Mouse (Mus musculus) adrenal gland, postnatal 14 days (tissue): Measurements from ENCODE around the gene Camkmt. TPM values are rescaled to one million over a fixed set of nuclear protein-coding genes. Genes with fewer than 3 reads are reported as not detected.
A peak's percentile ranks its signal among the peaks of the same experiment; 100 is the strongest.

Source experiments
- DNase-seq: peaks from one replicate; pipeline ENCODE4 v3.0.0; 2021; ENCODE audit warnings: mixed read lengths
- total RNA-seq: library from RNA; stranded (reverse); gene quantifications from 2 replicates; pipeline ENCODE4 v1.2.3, GENCODE M21; 2021

The Camkmt gene
- total RNA-seq, 1 experiment from 2014 or later, result 4.8 TPM

DNA sequence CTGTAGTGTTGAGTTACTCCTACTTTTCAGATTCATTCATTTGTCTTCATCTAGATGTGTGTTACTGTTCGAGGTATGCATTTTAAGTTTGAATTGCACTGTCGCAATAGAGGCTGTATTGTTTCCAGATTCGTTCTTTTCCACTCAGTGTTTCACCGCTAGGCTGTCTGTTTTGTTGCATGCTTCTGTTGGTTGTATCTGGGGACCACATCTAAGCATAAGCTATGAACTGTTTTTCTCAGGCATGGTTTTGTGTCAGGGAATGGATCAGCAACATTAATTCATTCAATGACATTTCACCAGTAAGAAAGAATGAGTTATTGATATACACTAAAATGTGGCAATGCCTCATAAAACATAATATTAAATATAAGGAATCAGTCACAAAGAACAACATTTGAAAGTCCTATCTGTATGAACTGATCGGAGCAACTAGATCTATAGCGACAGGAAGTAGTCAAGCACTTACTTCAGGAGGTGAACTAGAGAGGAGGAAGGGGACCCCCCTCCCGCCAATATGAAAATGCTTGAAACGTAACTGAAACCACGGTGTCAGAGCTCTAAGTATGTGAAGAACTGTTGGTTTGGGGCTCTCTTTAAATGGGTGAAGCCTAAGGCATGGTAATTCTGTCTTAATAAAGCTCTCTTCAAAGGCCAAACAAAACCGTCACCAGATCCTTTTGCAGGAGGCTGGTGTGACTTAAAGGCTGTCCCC is 80.3 kb downstream of the Camkmt start:
- DNase-seq, result no peak

DNA sequence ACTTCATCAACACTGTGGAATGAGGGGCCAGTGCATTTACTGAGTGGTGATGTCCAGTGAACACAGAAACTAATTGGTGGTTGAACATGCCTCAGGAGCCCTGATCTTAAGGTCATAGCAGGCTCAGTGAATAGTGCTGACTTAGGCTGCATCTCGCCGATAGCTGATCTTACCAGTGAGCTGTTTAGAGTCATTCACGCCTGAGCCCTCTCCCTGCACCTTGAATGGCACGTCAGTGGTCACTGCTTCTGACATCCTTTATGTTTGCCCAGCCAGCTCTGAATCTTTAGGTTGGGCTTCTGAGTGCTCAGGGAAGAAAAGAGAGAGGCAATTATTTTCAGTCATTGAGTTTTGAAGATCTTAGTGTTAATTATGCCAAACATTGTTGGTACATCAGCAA is 81.6 kb downstream of the Camkmt start:
- DNase-seq, result no peak

DNA sequence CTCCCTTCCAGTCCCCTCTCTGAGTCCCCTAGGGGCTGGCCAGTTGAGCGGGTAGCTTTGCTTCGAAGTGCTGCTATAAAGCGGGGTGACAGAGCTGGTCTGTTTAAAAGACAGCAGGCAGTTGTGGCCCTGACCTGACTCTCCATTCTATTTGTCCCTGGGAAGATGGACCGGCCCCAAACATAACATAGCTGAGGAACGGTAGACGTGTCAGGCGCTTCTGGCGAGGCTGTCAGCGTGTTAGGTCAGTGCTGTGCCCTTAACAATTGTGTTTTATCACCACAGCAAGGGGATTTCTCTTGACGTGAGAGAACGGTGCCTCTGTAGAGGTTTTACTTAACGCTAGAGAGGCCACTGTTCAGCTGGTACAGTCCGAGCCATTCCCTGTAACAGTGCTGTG is 86.9 kb downstream of the Camkmt start:
- peak; percentile 71 for DNase-seq

DNA sequence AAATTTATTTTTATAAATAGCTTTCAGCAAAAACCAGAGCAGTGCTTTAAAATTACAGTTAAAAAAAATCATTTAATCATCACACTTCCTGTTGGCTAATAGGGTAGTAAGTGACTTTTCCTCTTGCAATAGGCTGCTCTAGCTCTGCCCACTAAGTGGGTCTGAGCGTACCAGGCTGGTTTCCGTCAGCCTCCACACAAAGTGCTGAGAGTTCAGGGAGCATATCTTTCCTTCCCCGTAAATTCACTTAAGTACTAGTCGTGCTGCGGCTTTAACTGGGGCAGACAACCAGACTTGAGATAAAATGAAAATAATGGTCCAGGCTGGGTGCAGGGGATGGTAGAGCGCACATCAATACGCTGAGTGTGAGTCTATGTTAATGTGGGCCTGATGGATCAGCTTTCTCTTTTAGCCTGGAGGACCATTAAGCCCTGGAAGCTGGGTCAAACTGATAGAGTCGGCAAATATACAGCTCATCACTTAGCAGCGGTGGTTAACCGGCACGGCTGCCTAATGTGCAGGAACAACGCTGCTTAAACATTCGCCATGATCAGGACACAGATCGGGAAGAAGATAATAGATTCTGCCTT is 90.2 kb downstream of the Camkmt start:
- DNase-seq, result no peak

GRCm38 (mm10) chr17:85189227-85190127 is 99.1 kb downstream of the Camkmt start:
- peak; percentile 90 for DNase-seq

GRCm38 (mm10) chr17:85190128-85190435 is 99.7 kb downstream of the Camkmt start:
- DNase-seq, result no peak

DNA sequence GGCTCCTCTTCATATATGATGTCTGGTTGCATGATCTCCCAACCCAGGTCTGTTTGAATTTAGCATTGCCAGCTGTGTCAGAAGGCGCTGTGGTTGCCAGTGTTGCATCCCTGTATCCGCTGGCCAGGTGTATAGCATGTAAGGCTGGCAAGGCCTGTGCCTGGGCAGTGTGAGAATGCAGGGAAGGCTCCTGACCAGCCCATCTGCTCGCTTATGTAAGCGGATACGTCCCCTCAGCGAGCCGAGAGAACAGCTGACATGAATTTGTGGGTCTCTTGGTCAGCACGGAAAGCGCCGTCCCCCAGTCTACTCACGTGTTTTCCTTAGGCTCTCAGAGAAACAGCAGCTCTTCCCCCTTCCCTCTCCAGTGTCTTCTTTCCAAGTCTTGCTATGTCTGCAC is 102.9 kb downstream of the Camkmt start:
- DNase-seq, result no peak

GRCm38 (mm10) chr17:85198781-85199180 is 108.4 kb downstream of the Camkmt start:
- no peak for DNase-seq

DNA sequence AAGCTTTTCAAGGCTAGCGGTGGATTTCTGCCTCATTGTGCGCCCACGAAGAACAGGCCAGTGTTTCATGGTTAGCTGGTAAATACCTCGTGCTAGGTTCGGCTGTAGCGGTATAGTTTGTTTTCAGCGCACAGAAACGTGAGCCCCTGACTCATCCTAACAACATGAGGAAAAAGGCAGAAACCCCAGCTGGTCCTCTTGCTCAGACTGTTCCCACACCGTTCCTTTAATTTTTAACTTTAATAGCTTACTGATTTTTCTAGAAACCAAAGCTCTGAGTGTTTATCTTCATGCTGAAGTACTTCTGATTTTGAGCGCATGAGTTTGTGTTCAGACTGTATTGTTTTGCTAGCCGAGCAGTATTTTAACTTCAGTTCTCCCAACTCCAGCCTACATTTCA is 109.0 kb downstream of the Camkmt start:
- DNase-seq, result no peak

GRCm38 (mm10) chr17:85218054-85218453 is 127.7 kb downstream of the Camkmt start:
- DNase-seq, result no peak

- DNase-seq, result no peak
Observed at GRCm38 (mm10) chr17:85242109-85242508, 151.8 kb downstream of the Camkmt start.

- no peak for DNase-seq
Observed at GRCm38 (mm10) chr17:85248962-85249361, 158.6 kb downstream of the Camkmt start.

GRCm38 (mm10) chr17:85249744-85250143 is 159.4 kb downstream of the Camkmt start:
- DNase-seq, result no peak

DNA sequence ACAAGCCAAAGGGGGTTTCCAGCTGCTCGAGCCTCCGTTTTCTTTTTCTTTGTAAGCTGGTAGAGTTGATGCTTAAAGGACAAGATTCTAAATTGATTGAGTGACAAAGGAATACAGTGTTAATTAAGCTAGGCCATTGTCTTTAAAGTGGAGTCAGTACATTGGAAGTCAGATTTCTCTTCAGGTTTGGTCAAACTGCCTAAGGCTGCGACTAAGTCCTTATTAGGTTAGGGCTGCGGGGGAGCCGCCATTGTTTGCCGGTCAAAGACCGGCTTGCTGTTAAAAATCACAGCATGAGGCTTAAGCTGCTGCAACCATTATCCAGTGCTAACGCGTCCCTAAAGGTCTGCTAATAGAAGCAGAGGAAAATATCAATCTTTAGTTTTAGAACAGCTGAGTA is 166.6 kb downstream of the Camkmt start:
- no peak for DNase-seq

GRCm38 (mm10) chr17:85257348-85257747 is 167.0 kb downstream of the Camkmt start:
- DNase-seq, result no peak

GRCm38 (mm10) chr17:85258703-85259341 is 168.5 kb downstream of the Camkmt start:
- DNase-seq, result no peak

GRCm38 (mm10) chr17:85266831-85267422 is 176.6 kb downstream of the Camkmt start:
- DNase-seq, result no peak

- DNase-seq, result no peak
Observed at GRCm38 (mm10) chr17:85271466-85272175, 181.3 kb downstream of the Camkmt start.

DNA sequence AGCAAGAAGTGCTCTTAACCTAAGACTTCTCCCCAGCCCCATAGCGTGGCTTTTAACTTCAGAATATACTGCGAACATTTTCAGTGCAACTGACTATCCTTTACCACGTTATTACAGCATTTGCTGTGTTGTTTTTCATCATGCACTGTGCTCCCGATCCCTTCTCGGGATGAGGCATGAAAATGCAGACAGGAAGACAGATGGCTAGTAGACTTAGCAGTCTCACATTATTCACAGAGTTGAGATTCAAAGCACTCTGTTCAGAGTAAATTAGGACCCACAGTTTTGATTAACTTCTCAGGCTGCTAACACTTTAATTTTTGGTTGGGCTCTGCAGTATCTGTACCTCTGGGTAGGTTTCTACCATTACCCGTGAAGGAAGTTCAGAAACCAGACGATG is 189.4 kb downstream of the Camkmt start:
- DNase-seq, result no peak

DNA sequence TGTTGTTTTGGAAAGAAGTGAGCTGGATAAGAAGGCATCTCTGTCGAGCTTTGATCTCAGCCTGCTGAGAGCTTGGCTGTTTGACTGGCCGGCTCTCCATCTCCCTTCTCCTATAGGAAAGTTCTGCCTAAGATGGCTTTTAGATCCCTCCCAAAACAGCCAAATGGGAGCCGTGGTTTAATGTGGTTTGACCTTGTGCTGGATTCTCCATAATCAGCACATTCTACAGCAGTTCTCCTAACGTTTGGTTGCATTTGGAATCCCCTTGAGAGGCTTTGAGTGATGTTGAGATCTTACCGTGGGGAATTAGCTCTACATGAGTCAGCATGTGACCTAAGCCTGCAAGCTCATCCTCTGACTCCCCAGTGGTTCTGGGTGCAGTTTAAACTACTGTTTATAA is 192.1 kb downstream of the Camkmt start:
- DNase-seq, result no peak

DNA sequence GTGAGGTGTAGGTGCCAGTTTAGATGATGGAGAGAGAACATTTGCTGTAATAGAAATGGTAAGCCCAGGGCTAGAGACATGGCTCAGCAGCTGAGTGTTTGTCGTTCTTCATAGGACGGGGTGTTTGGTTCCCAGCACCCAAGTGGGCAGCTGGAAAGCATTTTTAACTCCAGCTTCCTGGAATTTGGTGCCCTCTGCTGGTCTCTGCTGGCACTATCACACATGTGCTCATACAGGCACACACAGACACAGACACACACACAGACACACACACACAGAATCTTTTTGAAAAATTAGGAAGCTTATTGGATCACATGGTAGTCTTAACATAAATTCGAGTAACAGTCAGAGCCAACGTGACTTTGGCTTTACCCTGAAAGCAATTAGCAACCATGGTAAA is 200.8 kb downstream of the Camkmt start:
- no peak for DNase-seq

DNA sequence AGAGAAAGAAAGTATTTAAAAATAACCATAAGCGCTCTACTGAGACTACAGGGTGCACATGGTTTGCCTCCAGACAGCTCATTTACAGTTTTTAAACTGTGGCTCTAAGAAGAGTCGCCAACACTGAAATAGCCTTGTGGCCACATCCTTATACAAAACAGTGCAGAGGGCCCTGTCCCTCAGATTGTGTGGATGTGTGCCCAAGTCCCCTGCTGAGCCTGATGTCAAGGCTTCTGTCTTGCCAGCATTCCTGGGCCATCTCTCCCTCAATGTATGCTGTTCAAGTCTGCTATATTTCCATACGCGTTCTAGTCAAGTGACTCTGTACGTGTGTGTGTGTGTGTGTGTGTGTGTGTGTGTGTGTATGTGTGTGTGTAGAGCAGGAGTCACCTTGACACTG is 201.2 kb downstream of the Camkmt start:
- no peak for DNase-seq
